Mouse (Mus musculus) hindbrain, embryonic 10.5 days (tissue): ENCODE measurements around the gene Selenof. TPM values are rescaled to one million over a fixed set of nuclear protein-coding genes. Genes with fewer than 3 reads are reported as not detected.
A peak's percentile ranks its signal among the peaks of the same experiment; 100 is the strongest.

Source experiments
- DNase-seq: peaks from one replicate; pipeline ENCODE4 v3.0.0-alpha.2; 2017; ENCODE audit warnings: low spot score
- H3K27ac ChIP-seq: fragments of 300-500 bp; sonication (generic); 2 replicates; pipeline ENCODE4 v1.5.1; 2016; ENCODE audit warnings: mild to moderate bottlenecking, moderate library complexity
- H3K27me3 ChIP-seq: fragments of 300-500 bp; sonication (generic); 2 replicates; pipeline ENCODE4 v1.6.1; 2016; ENCODE audit warnings: mild to moderate bottlenecking; ENCODE audit not compliant: poor library complexity, insufficient read depth, severe bottlenecking
- H3K36me3 ChIP-seq: fragments of 300-500 bp; sonication (generic); 2 replicates; pipeline ENCODE4 v1.6.1; 2016; ENCODE audit warnings: mild to moderate bottlenecking, moderate library complexity
- H3K4me1 ChIP-seq: fragments of 300-500 bp; sonication (generic); replicated peaks from 2 replicates; pipeline ENCODE4 v1.6.1; 2016; ENCODE audit warnings: mild to moderate bottlenecking
- H3K4me3 ChIP-seq: fragments of 300-500 bp; sonication (generic); 2 replicates; pipeline ENCODE4 v1.5.1; 2016; ENCODE audit warnings: mild to moderate bottlenecking, moderate library complexity
- H3K9me3 ChIP-seq: fragments of 300-500 bp; sonication (generic); 2 replicates; pipeline ENCODE4 v1.6.1; 2016; ENCODE audit warnings: mild to moderate bottlenecking, moderate library complexity
- WGBS: fragments of 180-500 bp; shearing (Covaris S2); methylation state at CpG from one replicate; pipeline ENCODE4 v1.1.7; 2016; 5-methylcytosine and 5-hydroxymethylcytosine counted together
- polyA plus RNA-seq: library from polyadenylated mRNA; unstranded; fragments of >200 nt; fragmentation: Nextera tagmentation; extraction: Ambion mirVana; gene quantifications from 2 replicates; pipeline ENCODE4 v1.2.1, GENCODE M21; 2016

Selenof gene
- polyA plus RNA-seq, 1 experiment from 2014 or later: 487 TPM

- no peaks in the 10 kb centered on the region for H3K27me3 ChIP-seq
- DNase-seq: no peak
Measured at GRCm38 (mm10) chr3:144614277-144614676, 44.2 kb downstream of the Selenof start.

GRCm38 (mm10) chr3:144614698-144615097, 44.6 kb downstream of the Selenof start:
- no peak overlapping the region for H3K4me3 ChIP-seq
- no peaks in the 10 kb centered on the region for H3K36me3 ChIP-seq
- WGBS: 92% methylated on average over 10 of the region's 10 CpGs
- DNase-seq: no peak
- peaks cover 3% of the 10 kb centered on the region; the same call in 1 of the 2 replicates for H3K9me3 ChIP-seq
- H3K27ac ChIP-seq: no peak overlapping the region
- H3K27me3 ChIP-seq: no peaks in the 10 kb centered on the region
- H3K4me1 ChIP-seq: peaks cover 39% of the 10 kb centered on the region

More at GRCm38 (mm10) chr3:144614277-144614676, 44.2 kb downstream of the Selenof start:
- peaks cover 3% of the 10 kb centered on the region; the same call in 1 of the 2 replicates for H3K9me3 ChIP-seq
- no peaks in the 10 kb centered on the region for H3K36me3 ChIP-seq
- WGBS: 95% methylated on average over 6 of the region's 6 CpGs
- H3K4me1 ChIP-seq: peaks cover 39% of the 10 kb centered on the region
- no peak overlapping the region for H3K4me3 ChIP-seq
- H3K27ac ChIP-seq: no peak overlapping the region

- 0 out of 2 replicates have a peak overlapping the region, but pooled peaks have one; percentile 17 for H3K27ac ChIP-seq
- no peaks in the 10 kb centered on the region for H3K36me3 ChIP-seq
Measured at GRCm38 (mm10) chr3:144615459-144615858, 45.4 kb downstream of the Selenof start.

GRCm38 (mm10) chr3:144616654-144617425, 46.7 kb downstream of the Selenof start:
- H3K9me3 ChIP-seq: peaks cover 3% of the 10 kb centered on the region; the same call in 1 of the 2 replicates
- peak; percentile 83 for DNase-seq
- no peaks in the 10 kb centered on the region for H3K36me3 ChIP-seq
- H3K4me3 ChIP-seq: no peak overlapping the region
- no peaks in the 10 kb centered on the region for H3K27me3 ChIP-seq
- 50% methylated on average over 8 of the region's 8 CpGs for WGBS
- H3K4me1 ChIP-seq: peaks cover 27% of the 10 kb centered on the region
- peak overlapping the region; percentile 71 for H3K27ac ChIP-seq

More at GRCm38 (mm10) chr3:144615459-144615858, 45.4 kb downstream of the Selenof start:
- peaks cover 3% of the 10 kb centered on the region; the same call in 1 of the 2 replicates for H3K9me3 ChIP-seq
- WGBS: 95% methylated on average over 9 of the region's 9 CpGs
- no peak overlapping the region for H3K4me3 ChIP-seq
- H3K4me1 ChIP-seq: peaks cover 38% of the 10 kb centered on the region
- H3K27me3 ChIP-seq: no peaks in the 10 kb centered on the region
- DNase-seq: no peak

- Histone ChIP-seq H3K27me3 (no peaks in the 10 kb centered on the region), H3K4me3 (no peak overlapping the region), H3K9me3 (peaks cover 3% of the 10 kb centered on the region; the same call in 1 of the 2 replicates), H3K4me1 (peaks cover 20% of the 10 kb centered on the region), H3K36me3 (no peaks in the 10 kb centered on the region), H3K27ac (no peak overlapping the region; the same call in 1 of the 2 replicates)
- 88% methylated on average over 10 of the region's 10 CpGs for WGBS
- no peak for DNase-seq
Measured at GRCm38 (mm10) chr3:144617633-144618180, 47.6 kb downstream of the Selenof start.

GRCm38 (mm10) chr3:144622930-144623612, 53.0 kb downstream of the Selenof start:
- WGBS: 85% methylated on average over 13 of the region's 13 CpGs
- H3K9me3 ChIP-seq: peaks cover 3% of the 10 kb centered on the region; the same call in 1 of the 2 replicates
- no peaks in the 10 kb centered on the region for H3K4me1 ChIP-seq
- no peaks in the 10 kb centered on the region for H3K27me3 ChIP-seq
- no peaks in the 10 kb centered on the region for H3K36me3 ChIP-seq
- H3K27ac ChIP-seq: 0 out of 2 replicates have a peak overlapping the region, but pooled peaks have one; percentile 66
- no peak overlapping the region for H3K4me3 ChIP-seq
- DNase-seq: no peak

GRCm38 (mm10) chr3:144625691-144626090, 55.6 kb downstream of the Selenof start:
- H3K9me3 ChIP-seq: no peaks in the 10 kb centered on the region
- 89% methylated on average over 5 of the region's 5 CpGs for WGBS
- DNase-seq: no peak
- no peak overlapping the region for H3K27ac ChIP-seq
- H3K36me3 ChIP-seq: no peaks in the 10 kb centered on the region
- no peaks in the 10 kb centered on the region for H3K27me3 ChIP-seq
- H3K4me1 ChIP-seq: no peaks in the 10 kb centered on the region
- no peak overlapping the region for H3K4me3 ChIP-seq

- no peak overlapping the region for H3K27ac ChIP-seq
- H3K27me3 ChIP-seq: no peaks in the 10 kb centered on the region
- H3K9me3 ChIP-seq: no peaks in the 10 kb centered on the region
- no peaks in the 10 kb centered on the region for H3K4me1 ChIP-seq
- no peak for DNase-seq
- H3K4me3 ChIP-seq: no peak overlapping the region
- 84% methylated on average over 11 of the region's 11 CpGs for WGBS
- no peaks in the 10 kb centered on the region for H3K36me3 ChIP-seq
Measured at GRCm38 (mm10) chr3:144628005-144628914, 58.2 kb downstream of the Selenof start.

GRCm38 (mm10) chr3:144628915-144629230, 58.8 kb downstream of the Selenof start:
- Histone ChIP-seq H3K27ac (no peak overlapping the region), H3K36me3 (no peaks in the 10 kb centered on the region), H3K4me1 (no peaks in the 10 kb centered on the region), H3K27me3 (no peaks in the 10 kb centered on the region), H3K4me3 (no peak overlapping the region), H3K9me3 (no peaks in the 10 kb centered on the region)
- no peak for DNase-seq
- 82% methylated on average over 3 of the region's 3 CpGs for WGBS

GRCm38 (mm10) chr3:144635236-144635635, 65.1 kb downstream of the Selenof start:
- 87% methylated on average over 5 of the region's 5 CpGs for WGBS
- no peaks in the 10 kb centered on the region for H3K9me3 ChIP-seq
- no peak overlapping the region for H3K4me3 ChIP-seq
- H3K4me1 ChIP-seq: no peaks in the 10 kb centered on the region
- no peaks in the 10 kb centered on the region for H3K27me3 ChIP-seq
- no peak overlapping the region for H3K27ac ChIP-seq
- H3K36me3 ChIP-seq: no peaks in the 10 kb centered on the region
- DNase-seq: no peak

GRCm38 (mm10) chr3:144638110-144638509, 68.0 kb downstream of the Selenof start:
- Histone ChIP-seq H3K4me1 (peaks cover under 1% of the 10 kb centered on the region; the same call in 1 of the 2 replicates), H3K4me3 (no peak overlapping the region), H3K27me3 (no peaks in the 10 kb centered on the region), H3K36me3 (no peaks in the 10 kb centered on the region), H3K9me3 (no peaks in the 10 kb centered on the region), H3K27ac (no peak overlapping the region)
- WGBS: 88% methylated on average over 4 of the region's 4 CpGs
- no peak for DNase-seq

GRCm38 (mm10) chr3:144639387-144639786, 69.3 kb downstream of the Selenof start:
- Histone ChIP-seq H3K27ac (no peak overlapping the region), H3K36me3 (no peaks in the 10 kb centered on the region), H3K4me1 (peaks cover 9% of the 10 kb centered on the region), H3K27me3 (no peaks in the 10 kb centered on the region), H3K9me3 (no peaks in the 10 kb centered on the region), H3K4me3 (no peak overlapping the region)
- no peak for DNase-seq
- 78% methylated on average over 3 of the region's 3 CpGs for WGBS
